Mouse (Mus musculus): Measurements from ENCODE around the gene Msrb1.
"Not testable (repeated sequence)": the region's sequence is repeated elsewhere in the genome, so short reads cannot be mapped to it uniquely, and the experiment has no call there.

Msrb1 gene

DNA sequence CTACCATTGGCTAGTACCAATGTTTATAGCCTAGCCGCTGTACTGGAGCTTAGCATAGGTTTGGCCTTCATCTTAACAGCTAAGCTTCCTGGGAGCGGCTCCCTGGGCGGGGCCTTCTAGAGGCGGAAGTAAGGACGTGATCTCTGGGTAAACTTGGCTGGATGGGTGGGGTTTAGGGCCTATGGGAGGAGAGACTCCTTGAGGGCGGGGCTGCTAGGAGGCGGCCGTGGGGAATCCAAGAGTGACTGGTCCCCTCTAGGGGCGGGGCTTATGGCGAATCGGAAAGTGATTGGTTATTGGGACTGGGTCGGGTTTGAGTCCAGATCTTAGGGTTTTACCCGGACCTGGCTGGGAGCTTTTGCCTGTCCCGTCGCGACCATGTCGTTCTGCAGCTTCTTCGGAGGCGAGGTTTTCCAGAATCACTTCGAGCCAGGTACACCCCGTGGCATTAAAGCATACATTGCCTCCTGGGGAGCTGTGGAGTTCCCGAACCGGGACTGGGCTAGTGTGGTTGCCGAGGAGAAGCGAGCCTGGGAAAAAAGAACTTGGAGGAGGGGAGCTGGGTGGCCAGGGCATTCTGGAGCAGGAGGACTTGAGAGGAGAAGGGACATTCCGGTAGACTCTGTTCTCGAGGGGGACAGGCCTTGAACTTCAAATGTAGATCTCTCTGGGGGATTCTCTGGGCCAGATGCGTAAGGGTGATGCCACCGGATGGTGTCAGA is at the start of gene Msrb1:
Msrb1 (plus strand) TSS at position 313 of the 722 bp plus-strand sequence.
- DNase-seq (ENCODE audit: low spot score): peak; percentile 96

DNA sequence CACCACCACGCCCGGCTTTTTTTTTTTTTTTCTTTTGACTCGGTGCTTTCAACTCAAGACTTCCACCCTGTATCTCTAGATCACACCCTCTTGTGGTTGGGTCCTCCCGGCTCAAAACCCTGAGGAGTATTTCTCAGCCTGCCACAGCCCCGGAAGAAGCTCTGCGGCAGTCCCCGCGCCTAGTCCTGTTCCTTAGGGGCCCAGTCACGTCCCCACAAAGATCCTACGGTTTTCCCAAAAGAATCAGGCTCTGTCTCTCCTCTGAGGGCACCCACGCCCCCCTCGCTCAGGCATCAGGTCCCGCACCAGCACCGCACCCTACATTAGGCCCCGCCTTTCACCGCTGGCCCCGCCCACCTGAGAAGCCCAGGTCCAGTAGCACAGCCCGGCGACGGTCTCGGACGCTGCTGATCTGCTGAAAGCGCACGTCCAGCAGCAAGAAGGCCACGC is 49.3 kb upstream of the Msrb1 start:
- DNase-seq (ENCODE audit: low spot score): peak; percentile 82

DNA sequence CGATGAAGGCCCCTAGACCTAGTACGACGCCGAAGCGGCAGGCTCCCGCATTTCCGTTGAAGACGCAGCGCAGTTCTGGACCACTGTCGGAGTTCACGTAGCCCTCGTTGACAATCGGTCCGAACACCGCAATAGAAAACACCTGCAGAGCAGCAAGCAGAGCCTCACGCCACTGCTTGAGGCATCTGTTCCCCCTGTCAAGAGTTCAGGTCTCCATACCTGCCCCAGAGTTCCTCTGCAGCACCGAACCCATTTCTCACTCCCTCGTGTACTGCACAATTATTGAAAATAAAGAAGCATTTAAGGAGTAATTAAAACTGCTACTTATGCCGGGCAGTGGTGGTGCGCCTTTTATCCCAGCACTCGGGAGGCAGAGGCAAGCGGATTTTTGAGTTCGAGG is 48.8 kb upstream of the Msrb1 start:
- no peak for DNase-seq (ENCODE audit: low spot score)

- DNase-seq (ENCODE audit: low spot score): no peak
Observed at GRCm38 (mm10) chr17:24689251-24690081, 47.0 kb upstream of the Msrb1 start, which contains the start of gene Syngr3. Gene Syngr3, minus strand, starts transcription at chr17:24689955.

GRCm38 (mm10) chr17:24692385-24692784 is 44.1 kb upstream of the Msrb1 start:
- DNase-seq (ENCODE audit: low spot score): no peak

- DNase-seq (ENCODE audit: low spot score): no peak
Observed at GRCm38 (mm10) chr17:24695326-24696010, 41.0 kb upstream of the Msrb1 start.

DNA sequence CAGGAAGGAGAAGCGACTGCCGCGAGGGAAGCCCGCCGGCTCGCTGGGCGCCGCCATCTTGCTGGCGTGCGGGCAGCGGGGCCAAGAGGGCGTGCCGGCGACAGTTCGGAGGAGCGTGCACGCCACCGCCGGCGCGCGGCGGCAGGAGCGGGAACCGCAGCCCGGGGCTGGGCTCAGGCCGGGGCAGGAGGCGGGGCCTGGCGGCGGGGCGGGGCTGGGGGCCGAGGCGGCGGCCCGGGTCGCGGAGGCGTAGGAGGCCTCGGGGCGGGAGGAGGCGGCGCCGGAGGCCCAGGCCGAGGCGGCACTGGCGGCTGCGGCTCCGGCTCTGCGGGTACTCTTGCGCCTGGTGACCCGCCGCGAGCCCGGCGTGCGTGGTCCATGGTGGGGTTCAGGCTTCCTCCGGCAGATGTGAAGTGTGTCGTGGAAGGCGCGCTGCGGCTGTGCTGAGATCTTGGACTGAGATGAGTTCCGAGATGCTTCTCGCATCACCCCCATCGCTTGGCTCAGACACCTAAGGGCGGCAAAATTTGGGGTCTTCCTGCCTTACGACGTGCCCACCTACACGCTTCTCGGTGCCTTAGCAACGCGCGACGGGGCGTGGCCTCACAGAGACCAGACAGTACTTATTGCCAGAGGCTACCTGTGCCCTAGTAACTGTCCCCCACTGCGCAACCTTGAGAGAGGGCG is 40.3 kb upstream of the Msrb1 start, which contains the start of the genes Gfer and Noxo1:
Gfer (minus strand) TSS at position 146 of the 687 bp plus-strand sequence.
Noxo1 (plus strand) TSS at position 224 of the 687 bp plus-strand sequence.
- peak; percentile 95 for DNase-seq (ENCODE audit: low spot score)

- DNase-seq (ENCODE audit: low spot score): peak; percentile 59
Observed at GRCm38 (mm10) chr17:24697985-24698384, 38.5 kb upstream of the Msrb1 start.

GRCm38 (mm10) chr17:24698715-24699114 is 37.7 kb upstream of the Msrb1 start:
- DNase-seq (ENCODE audit: low spot score): peak; percentile 37

- DNase-seq (ENCODE audit: low spot score): no peak
Observed at GRCm38 (mm10) chr17:24699473-24699872, 37.0 kb upstream of the Msrb1 start.

DNA sequence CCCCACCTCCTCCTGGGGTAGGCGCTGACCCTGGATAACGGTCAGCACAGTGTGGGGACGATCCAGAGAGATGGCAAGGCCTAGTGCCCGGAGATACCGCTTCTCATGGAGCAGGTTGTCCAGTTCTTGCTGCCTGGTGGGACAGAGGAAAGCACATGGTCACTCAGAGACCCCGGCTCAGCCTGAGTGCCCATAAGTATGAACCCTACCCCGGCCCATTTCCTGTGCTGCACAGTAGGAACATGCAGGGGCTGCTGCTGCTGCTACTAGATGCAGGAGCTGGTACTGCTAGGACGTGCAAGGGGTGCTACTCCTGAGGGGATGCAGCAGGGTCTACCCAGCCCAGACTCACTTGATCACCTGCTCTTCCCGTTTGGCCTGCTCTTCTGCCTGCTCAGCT is 35.2 kb upstream of the Msrb1 start:
- peak; percentile 32 for DNase-seq (ENCODE audit: low spot score)

DNA sequence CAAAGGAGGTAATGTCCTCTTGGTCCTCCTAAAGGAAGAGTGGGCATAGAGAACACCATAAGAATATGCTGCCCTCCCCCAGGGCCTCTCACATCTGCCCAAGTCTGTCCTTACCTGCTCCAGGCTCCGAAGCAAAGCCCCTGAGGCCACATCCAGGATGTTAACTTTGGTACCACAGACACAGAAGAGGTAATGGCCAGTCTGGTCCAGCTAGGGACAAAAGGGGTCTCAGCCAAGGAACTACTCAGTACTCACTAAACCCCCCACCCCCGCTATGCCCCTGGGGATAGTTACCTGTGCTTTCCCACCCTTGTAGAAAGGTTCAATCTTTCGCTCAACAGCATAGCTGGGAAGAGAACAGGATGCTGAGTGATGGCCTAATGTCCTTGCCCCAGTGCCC is 30.6 kb upstream of the Msrb1 start:
- DNase-seq (ENCODE audit: low spot score): peak; percentile 43

- DNase-seq (ENCODE audit: low spot score): peak; percentile 97
Observed at GRCm38 (mm10) chr17:24706982-24707800, 29.3 kb upstream of the Msrb1 start, which contains the start of gene Tbl3. Gene Tbl3, minus strand, starts transcription at chr17:24707660.

DNA sequence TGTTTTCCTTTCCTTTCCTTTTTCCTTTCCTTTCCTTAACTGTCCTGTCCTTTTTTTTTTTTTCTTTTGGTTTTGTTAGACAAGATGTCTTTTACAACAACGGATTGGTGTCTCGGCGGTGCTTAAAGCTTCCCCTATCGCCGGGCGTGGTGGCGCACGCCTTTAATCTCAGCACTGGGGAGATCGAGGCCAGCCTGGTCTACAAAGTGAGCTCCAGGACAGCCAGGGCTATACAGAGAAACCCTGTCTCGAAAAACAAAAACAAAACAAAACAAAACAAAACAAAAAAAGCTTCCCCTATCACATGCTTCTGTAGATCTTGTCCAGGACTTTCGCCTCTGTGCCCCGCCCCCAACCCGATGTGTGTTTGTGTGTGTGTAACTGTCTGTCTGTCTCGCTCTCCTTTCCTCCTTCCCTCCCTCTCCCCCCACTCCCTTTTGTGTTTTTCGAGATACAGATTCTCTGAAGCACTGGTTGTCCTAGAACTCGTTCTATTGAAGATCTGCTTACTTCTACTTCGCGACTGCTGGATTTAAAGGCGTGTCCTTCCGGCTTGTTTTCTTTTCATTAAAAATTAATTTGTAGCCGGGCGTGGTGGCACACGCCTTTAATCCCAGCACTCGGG is 28.5 kb upstream of the Msrb1 start:
- peak; percentile 54 for DNase-seq (ENCODE audit: low spot score)

DNA sequence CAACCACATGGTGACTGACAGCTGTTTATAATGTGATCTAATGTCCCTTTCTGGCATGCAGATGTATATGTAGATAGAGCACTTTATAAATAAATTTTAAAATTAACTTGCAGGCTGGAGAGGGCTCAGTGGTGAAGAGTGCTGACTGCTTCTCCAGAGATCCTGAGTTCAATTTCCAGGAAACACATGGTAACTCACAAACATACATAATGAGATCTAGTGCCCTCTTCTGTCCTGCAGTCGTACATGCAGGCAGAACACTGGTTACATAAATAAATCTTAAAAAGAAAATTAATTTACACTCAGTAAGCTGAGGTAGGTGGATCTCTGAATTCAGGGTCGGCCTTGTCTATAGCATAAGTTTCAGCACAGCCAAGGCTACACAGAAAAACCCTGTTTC is 27.8 kb upstream of the Msrb1 start:
- no peak for DNase-seq (ENCODE audit: low spot score)

DNA sequence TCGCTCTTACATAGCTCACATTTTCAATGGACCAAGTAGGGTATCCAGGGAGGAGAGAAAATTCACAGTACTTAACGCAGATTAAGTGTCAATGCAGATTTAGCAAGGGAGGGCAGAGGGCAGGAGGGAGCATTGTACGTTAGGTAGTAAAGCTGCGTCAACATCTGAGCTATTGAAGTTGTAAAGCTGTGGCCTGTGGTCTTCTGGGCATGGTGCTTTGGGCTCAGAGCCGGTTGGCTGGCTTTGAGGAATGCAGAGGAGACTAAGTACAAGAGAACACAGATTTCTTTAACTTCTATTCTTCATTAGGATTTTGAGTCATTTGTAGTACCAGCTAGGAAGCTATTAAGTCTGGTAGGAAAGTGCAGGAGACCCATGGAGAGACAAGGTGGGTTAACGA is 20.9 kb upstream of the Msrb1 start:
- no peak for DNase-seq (ENCODE audit: low spot score)

- peak; percentile 38 for DNase-seq (ENCODE audit: low spot score)
Observed at GRCm38 (mm10) chr17:24716166-24716682, 20.2 kb upstream of the Msrb1 start.

- DNase-seq (ENCODE audit: low spot score): peak; percentile 40
Observed at GRCm38 (mm10) chr17:24717943-24718342, 18.5 kb upstream of the Msrb1 start, which contains the start of the genes Rnf151 and Rps2. Gene Rnf151, minus strand, starts transcription at chr17:24718063. Gene Rps2, plus strand, starts transcription at chr17:24718116.

- DNase-seq (ENCODE audit: low spot score): not testable (repeated sequence)
Observed at GRCm38 (mm10) chr17:24718938-24719337, 17.5 kb upstream of the Msrb1 start.

Data from testis, postnatal 10 days (tissue).